Mouse (Mus musculus) small intestine, adult 2 months (tissue): ENCODE measurements around the gene Abtb2.

ENCODE experiments used
- CTCF ChIP-seq: fragments of 200-500 bp; IDR thresholded peaks from 2 replicates; pipeline ENCODE4 v1.5.1; 2012; ENCODE audit warnings: low read depth, mild to moderate bottlenecking, control low read depth, inconsistent platforms, low read length, moderate library complexity, mixed read lengths; ENCODE audit not compliant: insufficient replicate concordance, insufficient read length; ENCODE audit errors: extremely low read depth
- POLR2A ChIP-seq: fragments of 200-500 bp; IDR thresholded peaks from 2 replicates; pipeline ENCODE4 v1.6.1; 2012; ENCODE audit warnings: low read depth, mild to moderate bottlenecking, control low read depth, inconsistent platforms, low read length, moderate library complexity

DNA sequence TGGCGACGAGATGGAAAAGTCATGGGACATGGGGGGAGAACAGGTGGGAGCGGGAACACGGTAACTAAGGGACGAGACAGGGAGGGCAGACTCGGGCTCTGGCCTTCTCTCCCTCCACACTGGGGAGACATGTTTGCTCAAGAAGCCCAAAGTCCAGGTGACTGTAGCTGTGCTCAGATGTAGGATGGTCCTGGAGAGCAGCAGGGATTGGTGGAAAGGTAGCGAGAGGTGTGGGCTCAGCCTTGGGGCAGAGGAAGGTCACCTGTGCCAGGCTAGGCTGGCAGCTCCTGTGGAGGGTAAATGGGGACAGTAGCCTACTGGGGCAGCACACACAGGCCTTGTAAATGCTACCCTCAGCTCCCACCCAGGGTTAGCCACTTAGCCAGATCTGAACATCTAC, 147.7 kb downstream of the Abtb2 start:
- TF ChIP-seq POLR2A (no peak), CTCF (no peak)
